Mouse (Mus musculus) erythroblast, embryonic 14.5 days (primary cell): ENCODE data around the gene Kcnn4. TPM values are rescaled to one million over a fixed set of nuclear protein-coding genes. Genes with fewer than 3 reads are reported as not detected.

Source experiments
- H3K27me3 ChIP-seq: 2 replicates; pipeline ENCODE4 v1.6.1; 2012; ENCODE audit warnings: inconsistent platforms; ENCODE audit not compliant: control insufficient read depth
- H3K36me3 ChIP-seq: 2 replicates; pipeline ENCODE4 v1.6.1; 2012; ENCODE audit warnings: mild to moderate bottlenecking, inconsistent platforms; ENCODE audit not compliant: control insufficient read depth
- H3K4me1 ChIP-seq: 2 replicates; pipeline ENCODE4 v1.6.1; 2012; ENCODE audit warnings: inconsistent platforms; ENCODE audit not compliant: control insufficient read depth
- H3K4me3 ChIP-seq: replicated peaks from 2 replicates; pipeline ENCODE3; 2012; ENCODE audit warnings: moderate library complexity, mild to moderate bottlenecking, inconsistent platforms
- H3K9me3 ChIP-seq: 2 replicates; pipeline ENCODE4 v1.6.1; 2012; ENCODE audit warnings: low read length, inconsistent platforms, mixed read lengths; ENCODE audit not compliant: control insufficient read depth
- GATA1 ChIP-seq: IDR thresholded peaks from 2 replicates; pipeline ENCODE4 v1.6.1; 2012; ENCODE audit warnings: low read length, inconsistent platforms, mixed read lengths
- TAL1 ChIP-seq: IDR thresholded peaks from 3 replicates; pipeline ENCODE4 v1.6.1; 2012; ENCODE audit warnings: low read length, inconsistent platforms, mixed read lengths
- polyA plus RNA-seq: library from polyadenylated mRNA; stranded (reverse); fragments of >175 nt; gene quantifications from 2 replicates; pipeline ENCODE4 v1.2.3, GENCODE M21; 2012

The Kcnn4 gene
- polyA plus RNA-seq, 1 experiment = 56.1 TPM

DNA sequence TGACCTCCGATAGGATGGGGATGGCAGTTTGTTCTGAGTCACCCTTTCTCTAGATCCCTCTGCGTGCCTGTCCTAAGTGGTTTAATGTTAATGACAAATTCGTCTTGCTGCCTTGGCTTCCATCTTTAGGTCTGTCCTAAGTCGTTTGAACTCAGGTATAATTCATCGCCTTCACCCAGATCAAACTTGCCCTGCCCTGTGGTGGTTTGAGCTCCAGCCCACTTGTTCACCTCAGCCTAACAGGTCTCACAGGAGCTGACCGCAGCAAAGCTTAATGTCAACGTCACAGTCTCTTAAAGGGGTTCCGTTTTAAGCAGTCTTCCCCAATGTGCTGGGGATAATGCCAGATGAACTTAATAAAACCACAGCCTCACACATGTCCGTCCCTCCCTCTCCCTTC lies 55.9 kb downstream of the Kcnn4 start:
- no peak for TF ChIP-seq GATA1
- no peak for TF ChIP-seq TAL1
- Histone ChIP-seq H3K9me3 (no peaks in the 10 kb centered on the region), H3K36me3 (peaks cover 35% of the 10 kb centered on the region), H3K4me3 (no peak overlapping the region), H3K27me3 (no peaks in the 10 kb centered on the region), H3K4me1 (no peaks in the 10 kb centered on the region; the same call in 1 of the 2 replicates)

DNA sequence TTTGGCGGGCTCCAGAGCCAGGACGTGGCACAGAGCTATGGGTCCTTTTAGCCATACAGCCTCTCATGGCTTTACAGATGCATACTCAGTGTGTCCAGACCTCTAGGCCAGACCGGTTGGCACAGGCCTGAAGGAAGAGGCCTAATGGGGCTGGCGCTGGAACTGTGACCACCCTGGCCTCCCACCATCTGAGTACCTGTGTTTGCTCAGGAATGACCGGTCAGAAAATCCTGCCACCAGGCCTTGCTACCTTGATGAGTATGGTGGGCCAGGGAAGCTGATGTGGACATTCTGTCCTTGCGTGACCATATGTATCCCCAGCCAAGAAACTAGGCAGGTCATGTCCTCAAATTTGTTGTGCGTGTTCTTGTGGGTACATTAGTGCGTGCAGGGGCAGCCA lies 57.1 kb downstream of the Kcnn4 start:
- Histone ChIP-seq H3K4me1 (no peaks in the 10 kb centered on the region; the same call in 1 of the 2 replicates), H3K4me3 (no peak overlapping the region), H3K36me3 (peaks cover 22% of the 10 kb centered on the region), H3K9me3 (peaks cover 1% of the 10 kb centered on the region), H3K27me3 (peaks cover 9% of the 10 kb centered on the region)
- no peak for TF ChIP-seq TAL1
- no peak for TF ChIP-seq GATA1

DNA sequence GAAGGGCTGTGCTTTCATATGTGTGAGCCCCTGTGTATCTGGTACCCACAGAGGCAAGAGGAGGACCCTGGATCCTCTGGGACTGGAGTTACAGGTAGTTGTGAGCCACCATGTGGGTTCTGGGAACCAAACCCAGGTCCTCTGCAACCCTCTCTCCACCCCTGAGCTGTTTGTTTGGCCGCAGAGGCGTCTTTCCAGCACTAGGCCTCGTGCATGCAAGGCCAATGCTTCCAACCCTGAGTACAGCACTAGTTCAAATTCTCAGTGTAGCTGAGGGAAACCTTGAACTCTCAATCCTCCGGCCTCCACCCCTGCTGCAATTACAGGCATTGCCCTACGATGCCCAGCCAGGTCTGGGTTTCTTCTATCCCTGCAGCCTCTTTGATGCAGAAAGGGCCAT lies 58.7 kb downstream of the Kcnn4 start:
- Histone ChIP-seq H3K9me3 (peaks cover 9% of the 10 kb centered on the region), H3K4me1 (no peaks in the 10 kb centered on the region; the same call in 1 of the 2 replicates), H3K36me3 (peaks cover 7% of the 10 kb centered on the region), H3K27me3 (peaks cover 20% of the 10 kb centered on the region), H3K4me3 (no peak overlapping the region)
- TF ChIP-seq GATA1 (no peak), TAL1 (no peak)

DNA sequence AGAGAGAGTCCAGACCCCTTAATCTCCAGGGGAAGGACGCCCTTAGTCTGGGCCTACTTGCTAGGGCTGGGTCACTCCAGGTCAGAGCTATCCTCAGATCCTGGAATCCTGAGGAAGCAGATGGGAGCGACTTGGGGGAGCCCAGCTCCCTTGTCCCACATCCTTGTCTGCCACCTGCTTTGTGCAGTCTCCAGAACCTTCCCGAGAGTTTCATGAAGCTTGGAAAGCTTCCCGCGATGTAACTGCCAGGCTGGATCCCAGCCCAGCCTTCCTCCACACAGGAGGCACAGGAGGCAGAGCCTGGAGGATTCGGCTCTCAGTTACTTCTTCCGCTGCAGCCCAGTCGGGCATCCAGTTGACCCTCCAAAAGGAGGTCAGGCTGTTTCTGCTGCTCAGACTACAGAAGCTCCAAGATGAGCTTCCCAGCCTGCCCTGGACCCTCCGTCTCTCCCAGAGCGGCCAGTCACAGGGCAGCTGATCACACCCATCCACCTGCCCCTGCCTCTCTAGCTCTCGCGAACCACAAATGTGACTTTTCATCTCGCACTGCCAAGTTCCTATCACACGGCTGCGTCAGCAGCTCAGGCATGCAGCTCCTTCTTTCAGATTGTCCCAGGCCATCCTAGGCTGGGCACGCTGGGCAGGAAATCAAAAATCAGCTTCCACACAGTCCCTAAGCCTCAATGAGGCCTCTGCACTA lies 59.5 kb downstream of the Kcnn4 start:
- Histone ChIP-seq H3K27me3 (peaks cover 20% of the 10 kb centered on the region), H3K4me3 (no peak overlapping the region), H3K9me3 (peaks cover 9% of the 10 kb centered on the region), H3K36me3 (peaks cover 1% of the 10 kb centered on the region), H3K4me1 (no peaks in the 10 kb centered on the region; the same call in 1 of the 2 replicates)
- TF ChIP-seq TAL1 = no peak

DNA sequence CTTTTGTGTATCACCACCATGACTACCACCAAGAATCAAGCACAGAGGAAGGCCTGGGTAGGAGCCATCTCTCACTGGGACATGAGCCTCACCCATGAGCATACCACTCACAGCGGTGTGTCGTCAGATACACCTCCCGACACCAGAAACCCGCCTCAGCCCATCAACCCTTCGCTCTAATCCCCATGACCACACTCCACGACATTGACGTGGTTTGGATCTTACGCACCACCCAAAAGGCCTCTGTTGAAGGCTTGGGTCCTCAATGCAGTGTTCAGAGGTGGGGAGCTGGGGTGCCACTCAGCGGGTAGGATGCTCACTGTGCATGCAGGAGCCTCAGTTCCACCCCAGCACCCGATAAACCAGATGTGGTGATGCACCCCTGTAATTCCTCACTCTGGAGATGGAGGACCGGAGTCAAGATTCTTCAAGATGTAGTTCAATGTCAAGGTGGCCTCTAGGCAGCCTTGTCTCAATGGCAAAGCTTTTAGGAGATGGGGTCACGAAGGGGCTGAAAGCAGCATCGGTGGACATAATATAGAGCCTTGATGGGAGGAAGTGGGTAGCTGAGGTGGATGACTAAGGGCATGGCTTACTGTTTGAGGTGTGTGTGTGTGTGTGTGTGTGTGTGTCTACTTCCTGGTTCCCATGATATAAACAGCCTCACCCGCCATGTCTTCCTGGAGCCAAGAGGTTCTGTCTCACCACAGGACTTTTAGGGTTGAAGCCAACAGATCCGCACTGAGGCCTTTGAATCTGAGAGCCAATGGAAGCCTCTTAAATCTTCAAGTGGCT lies 60.7 kb downstream of the Kcnn4 start:
- Histone ChIP-seq H3K4me1 (no peaks in the 10 kb centered on the region), H3K9me3 (peaks cover 9% of the 10 kb centered on the region), H3K27me3 (peaks cover 20% of the 10 kb centered on the region), H3K36me3 (no peaks in the 10 kb centered on the region), H3K4me3 (no peak overlapping the region)
- TF ChIP-seq TAL1 = no peak
- TF ChIP-seq GATA1 = no peak

DNA sequence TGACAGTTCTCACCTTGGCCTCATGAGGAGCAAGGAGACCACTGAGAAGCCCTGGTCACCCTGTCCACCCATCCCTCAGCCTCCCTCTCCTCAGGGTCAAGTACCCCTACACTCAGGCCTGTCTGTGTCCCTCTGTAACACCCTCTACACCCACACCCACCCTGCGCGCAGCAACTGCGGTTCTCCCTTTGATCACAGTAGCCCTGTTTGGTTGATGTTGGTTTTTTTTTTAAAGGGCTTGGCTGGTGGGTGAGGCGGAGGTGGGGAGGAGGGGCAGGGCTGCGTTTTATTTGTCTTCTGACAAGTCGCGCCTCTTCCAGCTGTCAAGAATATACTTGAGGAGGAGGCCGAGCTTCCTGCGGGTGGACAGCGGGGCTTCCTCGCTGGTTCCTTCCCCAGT lies 61.6 kb downstream of the Kcnn4 start:
- no peaks in the 10 kb centered on the region for H3K36me3 ChIP-seq
- peaks cover 20% of the 10 kb centered on the region for H3K27me3 ChIP-seq
- peaks cover 9% of the 10 kb centered on the region for H3K9me3 ChIP-seq
- H3K4me1 ChIP-seq = no peaks in the 10 kb centered on the region
- no peak for TF ChIP-seq GATA1
- no peak for TF ChIP-seq TAL1
- no peak overlapping the region for H3K4me3 ChIP-seq

DNA sequence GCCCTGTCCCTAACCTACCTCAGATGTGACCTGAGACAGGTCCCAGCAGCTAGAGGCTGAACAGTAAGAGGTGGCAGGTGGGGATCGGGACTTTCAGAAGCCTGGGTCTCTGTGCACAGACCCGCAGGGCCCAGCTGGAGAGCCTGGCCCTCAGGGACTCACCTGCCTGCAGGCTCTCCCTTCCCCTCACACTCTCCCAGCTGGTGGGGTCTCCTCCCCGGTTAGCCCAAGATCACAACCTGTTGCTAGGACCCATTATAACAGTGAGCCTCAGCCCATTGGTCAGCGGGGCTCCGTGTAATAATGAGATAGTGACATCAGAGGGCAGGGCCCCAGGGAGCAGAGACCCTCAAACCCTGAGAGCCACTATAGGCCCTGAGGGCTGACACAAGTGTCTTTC lies 65.2 kb downstream of the Kcnn4 start:
- peaks cover 20% of the 10 kb centered on the region for H3K27me3 ChIP-seq
- no peaks in the 10 kb centered on the region for H3K36me3 ChIP-seq
- H3K9me3 ChIP-seq = peaks cover 9% of the 10 kb centered on the region
- H3K4me1 ChIP-seq = no peaks in the 10 kb centered on the region
- no peak for TF ChIP-seq GATA1
- no peak for TF ChIP-seq TAL1
- no peak overlapping the region for H3K4me3 ChIP-seq

Other genes starting within 250 kb of the Kcnn4 start
- 0.04 TPM in 1 of 2 replicates, not detected in the other for gene Zfp235, start 236.1 kb upstream of the Kcnn4 start, polyA plus RNA-seq
- gene Zfp114, start 195.2 kb upstream of the Kcnn4 start, polyA plus RNA-seq = not detected in 2 replicates
- gene Zfp111, start 158.8 kb upstream of the Kcnn4 start, polyA plus RNA-seq = 0.01 TPM in 1 of 2 replicates, not detected in the other
- 0.02 TPM in 1 of 2 replicates, not detected in the other for gene Zfp109, start 132.7 kb upstream of the Kcnn4 start, polyA plus RNA-seq
- not detected in 2 replicates for gene Zfp108, start 115.5 kb upstream of the Kcnn4 start, polyA plus RNA-seq
- not detected in 2 replicates for gene Zfp93, start 99.8 kb upstream of the Kcnn4 start, polyA plus RNA-seq
- gene Zfp61, start 69.0 kb upstream of the Kcnn4 start, polyA plus RNA-seq = 0.12 TPM in 1 of 2 replicates, not detected in the other
- gene Zfp94, start 53.6 kb upstream of the Kcnn4 start, polyA plus RNA-seq = 0.07 TPM in 1 of 2 replicates, not detected in the other
- gene Tescl, start 36.3 kb upstream of the Kcnn4 start, polyA plus RNA-seq = not detected in 2 replicates
- 0.02 TPM in 1 of 2 replicates, not detected in the other for gene Lypd5, start 21.1 kb upstream of the Kcnn4 start, polyA plus RNA-seq
- 16.4 and 18.4 TPM in 2 replicates for gene Smg9, start 29.4 kb downstream of the Kcnn4 start, polyA plus RNA-seq
- gene Irgc1, start 82.0 kb downstream of the Kcnn4 start, polyA plus RNA-seq = not detected in 2 replicates
- gene Plaur, start 92.2 kb downstream of the Kcnn4 start, polyA plus RNA-seq = 0.08 and 0.17 TPM in 2 replicates
- gene Cadm4, start 111.8 kb downstream of the Kcnn4 start, polyA plus RNA-seq = 0.01 TPM in 1 of 2 replicates, not detected in the other
- gene Zfp428, start 136.7 kb downstream of the Kcnn4 start, polyA plus RNA-seq = 0.55 and 0.58 TPM in 2 replicates
- gene AC161166.1, start 142.2 kb downstream of the Kcnn4 start, polyA plus RNA-seq = not detected in 2 replicates
- gene Irgq, start 160.4 kb downstream of the Kcnn4 start, polyA plus RNA-seq = 0.18 and 0.20 TPM in 2 replicates
- not detected in 2 replicates for gene Pinlyp, start 175.9 kb downstream of the Kcnn4 start, polyA plus RNA-seq
- gene Xrcc1, start 176.0 kb downstream of the Kcnn4 start, polyA plus RNA-seq = 32.1 and 34.8 TPM in 2 replicates
- gene Ethe1, start 217.3 kb downstream of the Kcnn4 start, polyA plus RNA-seq = 1.8 and 1.9 TPM in 2 replicates
- 0.08 TPM in 1 of 2 replicates, not detected in the other for gene Zfp575, start 217.4 kb downstream of the Kcnn4 start, polyA plus RNA-seq
- 0.03 and 0.09 TPM in 2 replicates for gene Phldb3, start 240.5 kb downstream of the Kcnn4 start, polyA plus RNA-seq